Mouse (Mus musculus): ENCODE data around the gene Ccdc121. TPM values are rescaled to one million over a fixed set of nuclear protein-coding genes. Genes with fewer than 3 reads are reported as not detected.

Gene Ccdc121
- polyA plus RNA-seq, 1 experiment from 2014 or later: 0.53 TPM

DNA sequence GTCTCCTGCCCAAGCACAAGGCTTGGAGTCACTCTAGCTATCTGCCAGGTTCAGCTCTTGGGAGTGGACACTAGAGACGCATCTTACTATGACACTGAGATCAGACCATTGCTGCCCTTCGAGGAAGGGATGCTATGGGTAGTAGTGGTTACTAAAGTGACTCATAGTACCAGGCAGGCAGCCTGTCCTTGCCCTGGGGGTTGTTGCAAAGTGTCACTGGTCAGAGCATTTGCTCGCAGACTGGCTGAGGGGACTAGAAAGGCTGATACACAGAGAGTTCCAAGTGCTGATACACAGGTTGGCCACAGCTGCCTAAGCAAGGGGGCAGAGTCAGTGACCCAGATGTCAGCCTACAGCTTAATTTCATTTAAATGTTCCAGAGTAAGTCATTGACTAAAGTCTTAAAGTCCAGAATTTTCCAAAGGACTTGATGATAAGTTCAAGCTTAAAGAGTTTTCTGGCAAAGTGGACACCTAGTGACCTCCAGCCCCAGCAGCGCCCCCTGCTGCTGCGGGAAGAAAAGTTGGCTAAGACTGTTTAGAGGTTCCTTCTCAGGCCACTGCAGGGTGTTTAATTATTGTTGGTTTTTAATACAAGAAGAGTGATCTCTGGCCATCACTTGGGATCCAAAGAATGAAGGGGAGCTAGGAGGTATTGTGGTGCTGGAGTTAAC lies 32.6 kb upstream of the Ccdc121 start:
- H3K36me3 ChIP-seq (ENCODE audit: control insufficient read depth, insufficient read depth, low read length): no peaks in the 10 kb centered on the region
- ATAC-seq (replicated peaks; ENCODE audit: insufficient number of reproducible peaks, low FRiP score, low TSS enrichment): no peak
- H3K4me2 ChIP-seq: no peak overlapping the region
- H3K27ac ChIP-seq (ENCODE audit: low read depth, low read length): no peak overlapping the region
- 67% methylated on average over 5 of the region's 5 CpGs for WGBS (ENCODE audit: insufficient replicate concordance)
- H3K9me3 ChIP-seq (replicated peaks; ENCODE audit: control insufficient read depth, low read length): no peaks in the 10 kb centered on the region
- H3K9ac ChIP-seq (ENCODE audit: low read depth, low read length): no peak overlapping the region
- H3K4me3 ChIP-seq (ENCODE audit: low read depth, low read length): no peak overlapping the region
- H3K27me3 ChIP-seq (ENCODE audit: control insufficient read depth, insufficient read depth, low read length): peaks cover 3% of the 10 kb centered on the region; the same call in 1 of the 2 replicates
- 0 out of 2 replicates have a peak, but pooled peaks cover 6% of the 10 kb centered on the region for H3K4me1 ChIP-seq (ENCODE audit: control insufficient read depth, insufficient read depth, low read length)

- Histone ChIP-seq H3K36me3 (ENCODE audit: control insufficient read depth, insufficient read depth, low read length) (no peaks in the 10 kb centered on the region), H3K4me3 (ENCODE audit: low read depth, low read length) (no peak overlapping the region), H3K27ac (ENCODE audit: low read depth, low read length) (no peak overlapping the region; the same call in 1 of the 2 replicates), H3K4me1 (ENCODE audit: control insufficient read depth, insufficient read depth, low read length) (peaks cover 14% of the 10 kb centered on the region), H3K27me3 (ENCODE audit: control insufficient read depth, insufficient read depth, low read length) (peaks cover 3% of the 10 kb centered on the region; the same call in 1 of the 2 replicates), H3K9me3 (replicated peaks; ENCODE audit: control insufficient read depth, low read length) (no peaks in the 10 kb centered on the region), H3K9ac (ENCODE audit: low read depth, low read length) (no peak overlapping the region), H3K4me2 (no peak overlapping the region)
- ATAC-seq (replicated peaks; ENCODE audit: insufficient number of reproducible peaks, low FRiP score, low TSS enrichment): no peak
- WGBS (ENCODE audit: insufficient replicate concordance): 66% methylated on average over 22 of the region's 22 CpGs
Measured at GRCm38 (mm10) chr1:181539846-181540769, 28.9 kb upstream of the Ccdc121 start.

DNA sequence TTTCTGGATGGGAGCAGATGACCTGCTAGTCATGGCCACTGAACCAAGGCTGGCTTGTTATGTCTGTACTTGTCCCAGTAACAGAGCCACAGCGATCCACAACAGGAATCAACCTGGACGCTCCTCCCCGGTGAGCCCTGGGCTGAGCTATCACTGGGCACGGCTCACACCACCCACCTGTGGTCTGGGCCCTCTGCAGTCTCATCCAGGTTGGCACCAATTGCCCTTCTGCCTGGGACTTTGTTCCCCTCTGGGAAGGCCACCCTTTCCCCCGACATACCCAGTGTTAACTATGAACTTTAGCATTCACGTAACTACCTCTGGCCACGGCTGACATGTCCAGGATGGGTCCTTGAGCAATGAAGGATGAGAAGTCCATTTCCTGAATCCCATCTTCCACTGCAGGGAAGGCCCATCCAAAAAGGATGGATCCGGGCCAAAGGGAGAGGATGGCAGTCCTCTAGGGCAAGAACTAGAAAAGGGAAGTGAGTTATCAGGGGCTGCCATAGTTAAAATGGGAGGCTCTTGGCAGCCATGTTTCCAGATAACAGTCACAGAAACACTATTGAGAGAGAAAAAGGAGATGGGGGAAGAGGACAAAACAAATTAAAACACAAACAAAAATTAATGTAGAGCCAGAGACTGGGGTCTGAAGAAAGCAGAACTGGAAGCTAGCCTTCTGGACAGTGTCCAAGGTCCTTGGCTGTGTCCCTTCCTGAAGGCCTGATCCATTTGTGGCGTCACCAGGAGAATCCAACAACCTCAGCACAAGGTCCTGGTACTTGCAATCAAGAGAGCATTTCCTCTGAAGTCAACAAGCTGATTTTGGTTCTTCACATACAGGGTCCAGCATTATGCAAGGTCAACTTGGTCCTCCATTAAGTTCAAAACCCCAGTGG lies 26.6 kb upstream of the Ccdc121 start:
- 91% methylated on average over 9 of the region's 9 CpGs for WGBS (ENCODE audit: insufficient replicate concordance)
- no peak overlapping the region for H3K27ac ChIP-seq (ENCODE audit: low read depth, low read length)
- H3K4me1 ChIP-seq (ENCODE audit: control insufficient read depth, insufficient read depth, low read length): peaks cover 14% of the 10 kb centered on the region
- no peak overlapping the region for H3K9ac ChIP-seq (ENCODE audit: low read depth, low read length)
- no peak overlapping the region for H3K4me2 ChIP-seq
- no peak overlapping the region for H3K4me3 ChIP-seq (ENCODE audit: low read depth, low read length)
- no peaks in the 10 kb centered on the region for H3K36me3 ChIP-seq (ENCODE audit: control insufficient read depth, insufficient read depth, low read length)
- H3K9me3 ChIP-seq (replicated peaks; ENCODE audit: control insufficient read depth, low read length): no peaks in the 10 kb centered on the region
- ATAC-seq (replicated peaks; ENCODE audit: insufficient number of reproducible peaks, low FRiP score, low TSS enrichment): no peak
- no peaks in the 10 kb centered on the region for H3K27me3 ChIP-seq (ENCODE audit: control insufficient read depth, insufficient read depth, low read length)

GRCm38 (mm10) chr1:181535165-181535873 lies 24.1 kb upstream of the Ccdc121 start:
- Histone ChIP-seq H3K4me2 (no peak overlapping the region), H3K4me3 (ENCODE audit: low read depth, low read length) (no peak overlapping the region), H3K9ac (ENCODE audit: low read depth, low read length) (no peak overlapping the region), H3K27ac (ENCODE audit: low read depth, low read length) (no peak overlapping the region), H3K27me3 (ENCODE audit: control insufficient read depth, insufficient read depth, low read length) (no peaks in the 10 kb centered on the region), H3K36me3 (ENCODE audit: control insufficient read depth, insufficient read depth, low read length) (no peaks in the 10 kb centered on the region), H3K4me1 (ENCODE audit: control insufficient read depth, insufficient read depth, low read length) (peaks cover 12% of the 10 kb centered on the region), H3K9me3 (replicated peaks; ENCODE audit: control insufficient read depth, low read length) (no peaks in the 10 kb centered on the region)
- ATAC-seq (replicated peaks; ENCODE audit: insufficient number of reproducible peaks, low FRiP score, low TSS enrichment): no peak
- WGBS (ENCODE audit: insufficient replicate concordance): 46% methylated on average over 10 of the region's 10 CpGs

- Histone ChIP-seq H3K4me1 (ENCODE audit: control insufficient read depth, insufficient read depth, low read length) (0 out of 2 replicates have a peak, but pooled peaks cover 2% of the 10 kb centered on the region), H3K36me3 (ENCODE audit: control insufficient read depth, insufficient read depth, low read length) (no peaks in the 10 kb centered on the region), H3K4me3 (ENCODE audit: low read depth, low read length) (no peak overlapping the region), H3K27ac (ENCODE audit: low read depth, low read length) (no peak overlapping the region), H3K4me2 (no peak overlapping the region), H3K9ac (ENCODE audit: low read depth, low read length) (no peak overlapping the region), H3K9me3 (replicated peaks; ENCODE audit: control insufficient read depth, low read length) (no peaks in the 10 kb centered on the region), H3K27me3 (ENCODE audit: control insufficient read depth, insufficient read depth, low read length) (no peaks in the 10 kb centered on the region)
- WGBS (ENCODE audit: insufficient replicate concordance): 75% methylated on average over 4 of the region's 4 CpGs
- no peak for ATAC-seq (replicated peaks; ENCODE audit: insufficient number of reproducible peaks, low FRiP score, low TSS enrichment)
Measured at GRCm38 (mm10) chr1:181529368-181529767, 18.1 kb upstream of the Ccdc121 start.

DNA sequence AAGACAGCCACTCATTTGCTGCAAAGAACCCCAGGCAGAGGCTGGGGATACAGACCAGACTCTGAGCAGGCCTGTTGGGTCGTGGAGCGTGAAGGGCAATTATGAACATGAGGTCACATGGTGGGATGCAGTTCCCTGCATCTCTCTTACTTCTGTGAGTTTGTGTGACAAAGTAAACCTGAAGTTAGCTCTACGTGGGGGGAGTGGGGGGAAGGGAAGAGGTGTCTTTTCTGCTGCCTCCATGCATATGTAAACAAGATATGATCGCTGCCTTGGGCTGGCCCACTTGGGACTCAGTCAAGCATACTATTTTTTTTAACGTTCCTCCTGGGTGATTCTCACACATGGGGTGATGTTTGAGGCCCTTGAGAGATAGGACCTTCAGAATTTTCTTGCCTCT lies 14.7 kb upstream of the Ccdc121 start:
- Histone ChIP-seq H3K4me3 (ENCODE audit: low read depth, low read length) (no peak overlapping the region), H3K9ac (ENCODE audit: low read depth, low read length) (no peak overlapping the region), H3K36me3 (ENCODE audit: control insufficient read depth, insufficient read depth, low read length) (no peaks in the 10 kb centered on the region), H3K27ac (ENCODE audit: low read depth, low read length) (no peak overlapping the region), H3K27me3 (ENCODE audit: control insufficient read depth, insufficient read depth, low read length) (no peaks in the 10 kb centered on the region), H3K9me3 (replicated peaks; ENCODE audit: control insufficient read depth, low read length) (no peaks in the 10 kb centered on the region), H3K4me2 (no peak overlapping the region), H3K4me1 (ENCODE audit: control insufficient read depth, insufficient read depth, low read length) (0 out of 2 replicates have a peak, but pooled peaks cover 4% of the 10 kb centered on the region)
- no peak for ATAC-seq (replicated peaks; ENCODE audit: insufficient number of reproducible peaks, low FRiP score, low TSS enrichment)
- WGBS (ENCODE audit: insufficient replicate concordance): 60% methylated on average over 5 of the region's 5 CpGs

DNA sequence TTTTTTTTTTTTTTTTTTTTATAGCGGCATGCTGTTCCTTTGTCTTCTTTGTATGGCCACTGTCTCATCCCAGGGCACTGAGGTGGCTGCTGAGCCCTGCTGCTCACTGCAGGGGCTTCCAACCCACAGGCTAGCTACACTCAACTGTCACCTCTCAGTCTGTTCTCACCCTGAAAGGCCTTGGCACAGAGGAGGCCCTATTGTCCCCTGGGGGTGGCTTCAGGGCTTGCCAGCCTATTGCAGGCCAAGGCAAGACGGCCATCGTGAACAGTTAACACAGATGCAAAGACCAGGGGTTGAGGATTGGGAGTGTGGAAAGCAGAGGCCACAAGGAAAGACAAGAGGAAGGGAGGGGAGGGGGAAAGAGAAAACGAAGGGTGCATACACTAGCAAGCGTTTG lies 12.6 kb upstream of the Ccdc121 start:
- no peak for ATAC-seq (replicated peaks; ENCODE audit: insufficient number of reproducible peaks, low FRiP score, low TSS enrichment)
- Histone ChIP-seq H3K36me3 (ENCODE audit: control insufficient read depth, insufficient read depth, low read length) (no peaks in the 10 kb centered on the region), H3K4me2 (no peak overlapping the region), H3K9ac (ENCODE audit: low read depth, low read length) (no peak overlapping the region), H3K27me3 (ENCODE audit: control insufficient read depth, insufficient read depth, low read length) (no peaks in the 10 kb centered on the region), H3K9me3 (replicated peaks; ENCODE audit: control insufficient read depth, low read length) (no peaks in the 10 kb centered on the region), H3K4me1 (ENCODE audit: control insufficient read depth, insufficient read depth, low read length) (0 out of 2 replicates have a peak, but pooled peaks cover 4% of the 10 kb centered on the region), H3K27ac (ENCODE audit: low read depth, low read length) (no peak overlapping the region), H3K4me3 (ENCODE audit: low read depth, low read length) (no peak overlapping the region)
- WGBS (ENCODE audit: insufficient replicate concordance): 59% methylated on average over 5 of the region's 5 CpGs

All from heart, embryonic 11.5 days (tissue).